Mouse (Mus musculus): ENCODE results near the gene Cat. TPM values are rescaled to one million over a fixed set of nuclear protein-coding genes. Genes with fewer than 3 reads are reported as not detected.

Cat gene
- polyA plus RNA-seq (2012; rRNA removed) = 50.0 and 50.4 TPM in 2 replicates

GRCm38 (mm10) chr2:103484617-103485401, at the start of gene Cat:
Cat (minus strand) TSS chr2:103485160.

DNA sequence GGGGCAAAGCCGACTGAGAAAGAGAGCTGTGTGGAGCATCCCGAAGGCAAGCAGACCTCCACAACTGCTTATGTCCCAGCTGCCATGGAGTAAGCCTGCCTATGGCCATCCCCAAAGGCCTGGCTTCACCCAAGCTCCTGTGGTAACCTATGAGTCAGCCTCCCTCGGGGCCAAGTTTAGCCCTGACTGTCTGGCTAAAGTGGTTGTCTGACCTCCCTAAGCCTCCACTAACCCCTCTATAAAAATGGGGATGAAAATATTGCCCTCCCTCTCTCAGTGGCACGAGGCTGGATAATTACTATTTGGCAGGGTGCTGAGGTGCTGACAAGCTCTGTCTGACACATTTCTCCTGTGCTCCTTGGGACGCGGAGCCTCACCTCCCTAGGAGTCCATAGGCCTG, 73.6 kb downstream of the Cat start, which contains the start of gene Elf5:
Gene Elf5, plus strand, starts transcription at position 341 of the 400 bp plus-strand sequence.

Other genes starting within 250 kb of the Cat start
- gene Ehf, start 181.9 kb downstream of the Cat start, polyA plus RNA-seq (2012; rRNA removed) = 0.13 and 0.36 TPM in 2 replicates
- gene Elf5, start 73.5 kb downstream of the Cat start, polyA plus RNA-seq (2012; rRNA removed) = 0.11 and 0.13 TPM in 2 replicates
- 9.2 and 10.1 TPM in 2 replicates for gene Abtb2, start 81.2 kb upstream of the Cat start, polyA plus RNA-seq (2012; rRNA removed)

Measured in central nervous system, embryonic 18 days (tissue).